Mouse (Mus musculus): ENCODE data around the gene Efhd1. TPM values are rescaled to one million over a fixed set of nuclear protein-coding genes. Genes with fewer than 3 reads are reported as not detected.

Efhd1 gene
- polyA plus RNA-seq, 1 experiment from 2014 or later: 0.58 TPM

- Histone ChIP-seq H3K9me3 (no peaks in the 10 kb centered on the region), H3K4me3 (no peak overlapping the region), H3K9ac (no peak overlapping the region), H3K27me3 (replicated peaks) (peaks cover 6% of the 10 kb centered on the region), H3K36me3 (replicated peaks) (no peaks in the 10 kb centered on the region), H3K4me1 (peaks cover 8% of the 10 kb centered on the region; the same call in 1 of the 2 replicates), H3K4me2 (no peak overlapping the region), H3K27ac (no peak overlapping the region)
- no peak for ATAC-seq (replicated peaks)
- 64% methylated on average over 3 of the region's 3 CpGs for WGBS
Measured at GRCm38 (mm10) chr1:87272462-87272861, 8.3 kb downstream of the Efhd1 start.

- WGBS: 63% methylated on average over 3 of the region's 3 CpGs
- Histone ChIP-seq H3K9me3 (no peaks in the 10 kb centered on the region), H3K36me3 (replicated peaks) (no peaks in the 10 kb centered on the region), H3K4me2 (no peak overlapping the region), H3K9ac (no peak overlapping the region), H3K27ac (no peak overlapping the region), H3K27me3 (replicated peaks) (no peaks in the 10 kb centered on the region), H3K4me1 (peaks cover 8% of the 10 kb centered on the region; the same call in 1 of the 2 replicates), H3K4me3 (no peak overlapping the region)
- no peak for ATAC-seq (replicated peaks)
Measured at GRCm38 (mm10) chr1:87273514-87273942, 9.4 kb downstream of the Efhd1 start.

GRCm38 (mm10) chr1:87274134-87274533 lies 10.0 kb downstream of the Efhd1 start:
- Histone ChIP-seq H3K27me3 (replicated peaks) (no peaks in the 10 kb centered on the region), H3K27ac (no peak overlapping the region), H3K9ac (no peak overlapping the region), H3K9me3 (no peaks in the 10 kb centered on the region), H3K36me3 (replicated peaks) (no peaks in the 10 kb centered on the region), H3K4me2 (no peak overlapping the region), H3K4me1 (peaks cover 8% of the 10 kb centered on the region; the same call in 1 of the 2 replicates), H3K4me3 (no peak overlapping the region)
- 65% methylated on average over 4 of the region's 4 CpGs for WGBS
- ATAC-seq (replicated peaks): no peak

GRCm38 (mm10) chr1:87275151-87275550 lies 11.0 kb downstream of the Efhd1 start:
- no peaks in the 10 kb centered on the region for H3K9me3 ChIP-seq
- H3K4me1 ChIP-seq: peaks cover 8% of the 10 kb centered on the region; the same call in 1 of the 2 replicates
- no peak overlapping the region for H3K4me3 ChIP-seq
- no peaks in the 10 kb centered on the region for H3K27me3 ChIP-seq (replicated peaks)
- no peak for ATAC-seq (replicated peaks)
- no peak overlapping the region for H3K27ac ChIP-seq
- no peak overlapping the region for H3K4me2 ChIP-seq
- H3K9ac ChIP-seq: no peak overlapping the region
- WGBS: 95% methylated on average over 12 of the region's 12 CpGs
- no peaks in the 10 kb centered on the region for H3K36me3 ChIP-seq (replicated peaks)

- Histone ChIP-seq H3K9ac (no peak overlapping the region), H3K36me3 (replicated peaks) (no peaks in the 10 kb centered on the region), H3K27me3 (replicated peaks) (no peaks in the 10 kb centered on the region), H3K4me1 (peaks cover 2% of the 10 kb centered on the region; the same call in 1 of the 2 replicates), H3K4me2 (no peak overlapping the region), H3K27ac (no peak overlapping the region), H3K4me3 (no peak overlapping the region), H3K9me3 (no peaks in the 10 kb centered on the region)
- WGBS: 62% methylated on average over 2 of the region's 2 CpGs
- ATAC-seq (replicated peaks): no peak
Measured at GRCm38 (mm10) chr1:87276056-87276455, 11.9 kb downstream of the Efhd1 start.

GRCm38 (mm10) chr1:87280281-87280680 lies 16.1 kb downstream of the Efhd1 start:
- Histone ChIP-seq H3K27ac (no peak overlapping the region), H3K9ac (no peak overlapping the region), H3K27me3 (replicated peaks) (no peaks in the 10 kb centered on the region), H3K36me3 (replicated peaks) (no peaks in the 10 kb centered on the region), H3K9me3 (no peaks in the 10 kb centered on the region), H3K4me1 (0 out of 2 replicates have a peak, but pooled peaks cover 6% of the 10 kb centered on the region), H3K4me2 (no peak overlapping the region), H3K4me3 (no peak overlapping the region)
- no peak for ATAC-seq (replicated peaks)
- WGBS: 80% methylated on average over 5 of the region's 5 CpGs

- H3K4me1 ChIP-seq: 0 out of 2 replicates have a peak, but pooled peaks cover 6% of the 10 kb centered on the region
- peak; percentile 73; the same call in 1 of the 2 replicates for ATAC-seq (replicated peaks)
- H3K9me3 ChIP-seq: no peaks in the 10 kb centered on the region
- H3K36me3 ChIP-seq (replicated peaks): no peaks in the 10 kb centered on the region
- no peak overlapping the region for H3K9ac ChIP-seq
- peak overlapping the region; percentile 18 for H3K4me2 ChIP-seq
- no peak overlapping the region for H3K4me3 ChIP-seq
- H3K27me3 ChIP-seq (replicated peaks): no peaks in the 10 kb centered on the region
- no peak overlapping the region for H3K27ac ChIP-seq
- WGBS: 18% methylated on average over 20 of the region's 20 CpGs
Measured at GRCm38 (mm10) chr1:87281599-87282412, 17.6 kb downstream of the Efhd1 start.

GRCm38 (mm10) chr1:87282413-87282788 lies 18.2 kb downstream of the Efhd1 start:
- Histone ChIP-seq H3K9me3 (no peaks in the 10 kb centered on the region), H3K27me3 (replicated peaks) (no peaks in the 10 kb centered on the region), H3K27ac (no peak overlapping the region), H3K9ac (no peak overlapping the region), H3K4me3 (no peak overlapping the region), H3K4me2 (no peak overlapping the region), H3K36me3 (replicated peaks) (no peaks in the 10 kb centered on the region), H3K4me1 (0 out of 2 replicates have a peak, but pooled peaks cover 6% of the 10 kb centered on the region)
- ATAC-seq (replicated peaks): no peak
- 69% methylated on average over 6 of the region's 6 CpGs for WGBS

- Histone ChIP-seq H3K36me3 (replicated peaks) (no peaks in the 10 kb centered on the region), H3K4me2 (no peak overlapping the region), H3K9me3 (no peaks in the 10 kb centered on the region), H3K4me3 (no peak overlapping the region), H3K4me1 (0 out of 2 replicates have a peak, but pooled peaks cover 6% of the 10 kb centered on the region), H3K27me3 (replicated peaks) (no peaks in the 10 kb centered on the region), H3K9ac (no peak overlapping the region), H3K27ac (no peak overlapping the region)
- no peak for ATAC-seq (replicated peaks)
- WGBS: 86% methylated on average over 10 of the region's 10 CpGs
Measured at GRCm38 (mm10) chr1:87283410-87283960, 19.3 kb downstream of the Efhd1 start.

GRCm38 (mm10) chr1:87287105-87287504 lies 22.9 kb downstream of the Efhd1 start:
- H3K27ac ChIP-seq: no peak overlapping the region
- H3K4me1 ChIP-seq: 0 out of 2 replicates have a peak, but pooled peaks cover 1% of the 10 kb centered on the region
- WGBS: 47% methylated on average over 2 of the region's 2 CpGs
- ATAC-seq (replicated peaks): no peak
- no peak overlapping the region for H3K9ac ChIP-seq
- H3K4me2 ChIP-seq: no peak overlapping the region
- H3K9me3 ChIP-seq: no peaks in the 10 kb centered on the region
- no peaks in the 10 kb centered on the region for H3K36me3 ChIP-seq (replicated peaks)
- H3K4me3 ChIP-seq: no peak overlapping the region
- no peaks in the 10 kb centered on the region for H3K27me3 ChIP-seq (replicated peaks)

- H3K4me1 ChIP-seq: no peaks in the 10 kb centered on the region
- no peaks in the 10 kb centered on the region for H3K9me3 ChIP-seq
- no peak overlapping the region for H3K27ac ChIP-seq
- no peak overlapping the region for H3K9ac ChIP-seq
- 51% methylated on average over 8 of the region's 8 CpGs for WGBS
- H3K4me2 ChIP-seq: no peak overlapping the region
- no peaks in the 10 kb centered on the region for H3K36me3 ChIP-seq (replicated peaks)
- H3K27me3 ChIP-seq (replicated peaks): no peaks in the 10 kb centered on the region
- ATAC-seq (replicated peaks): no peak
- H3K4me3 ChIP-seq: no peak overlapping the region
Measured at GRCm38 (mm10) chr1:87291416-87291815, 27.3 kb downstream of the Efhd1 start.

- Histone ChIP-seq H3K27ac (no peak overlapping the region), H3K9ac (no peak overlapping the region), H3K4me1 (no peaks in the 10 kb centered on the region), H3K36me3 (replicated peaks) (no peaks in the 10 kb centered on the region), H3K4me2 (no peak overlapping the region), H3K27me3 (replicated peaks) (no peaks in the 10 kb centered on the region), H3K4me3 (no peak overlapping the region), H3K9me3 (no peaks in the 10 kb centered on the region)
- 71% methylated on average over 15 of the region's 15 CpGs for WGBS
- no peak for ATAC-seq (replicated peaks)
Measured at GRCm38 (mm10) chr1:87292420-87293190, 28.4 kb downstream of the Efhd1 start.

Data from midbrain, embryonic 15.5 days (tissue).